Mouse (Mus musculus): ENCODE results near the gene Hip1. TPM values are rescaled to one million over a fixed set of nuclear protein-coding genes. Genes with fewer than 3 reads are reported as not detected.
A peak's percentile ranks its signal among the peaks of the same experiment; 100 is the strongest.

Hip1 gene
- polyA plus RNA-seq, 1 experiment from 2014 or later: 49.0 TPM

GRCm38 (mm10) chr5:135505442-135505841, 39.5 kb downstream of the Hip1 start:
- Histone ChIP-seq H3K4me1 (ENCODE audit: control insufficient read depth, insufficient read depth, low read length) (peaks cover 15% of the 10 kb centered on the region), H3K4me2 (ENCODE audit: low read depth, low read length) (no peak overlapping the region), H3K36me3 (ENCODE audit: control insufficient read depth, insufficient read depth, low read length) (no peaks in the 10 kb centered on the region), H3K4me3 (ENCODE audit: low read depth, low read length) (no peak overlapping the region), H3K9ac (replicated peaks; ENCODE audit: low read depth, low read length) (no peak overlapping the region), H3K27me3 (ENCODE audit: control insufficient read depth, insufficient read depth, low read length) (no peaks in the 10 kb centered on the region), H3K27ac (ENCODE audit: low read depth, low read length) (no peak overlapping the region), H3K9me3 (ENCODE audit: control insufficient read depth, low read length) (no peaks in the 10 kb centered on the region)
- ATAC-seq (ENCODE audit: low read depth): no peak
- 84% methylated on average over 5 of the region's 5 CpGs for WGBS

- H3K27ac ChIP-seq (ENCODE audit: low read depth, low read length): 0 out of 2 replicates have a peak overlapping the region, but pooled peaks have one; percentile 39
- H3K4me1 ChIP-seq (ENCODE audit: control insufficient read depth, insufficient read depth, low read length): peaks cover 11% of the 10 kb centered on the region
- no peaks in the 10 kb centered on the region for H3K27me3 ChIP-seq (ENCODE audit: control insufficient read depth, insufficient read depth, low read length)
- H3K9ac ChIP-seq (replicated peaks; ENCODE audit: low read depth, low read length): no peak overlapping the region
- H3K36me3 ChIP-seq (ENCODE audit: control insufficient read depth, insufficient read depth, low read length): no peaks in the 10 kb centered on the region
- H3K9me3 ChIP-seq (ENCODE audit: control insufficient read depth, low read length): no peaks in the 10 kb centered on the region
- no peak overlapping the region for H3K4me3 ChIP-seq (ENCODE audit: low read depth, low read length)
- 46% methylated on average over 7 of the region's 7 CpGs for WGBS
- H3K4me2 ChIP-seq (ENCODE audit: low read depth, low read length): no peak overlapping the region
- ATAC-seq (ENCODE audit: low read depth): no peak
Measured at GRCm38 (mm10) chr5:135502931-135503330, 42.0 kb downstream of the Hip1 start.

- Histone ChIP-seq H3K4me1 (ENCODE audit: control insufficient read depth, insufficient read depth, low read length) (peaks cover 4% of the 10 kb centered on the region; the same call in 1 of the 2 replicates), H3K27ac (ENCODE audit: low read depth, low read length) (peak overlapping the region; percentile 28; the same call in 1 of the 2 replicates), H3K4me2 (ENCODE audit: low read depth, low read length) (no peak overlapping the region), H3K36me3 (ENCODE audit: control insufficient read depth, insufficient read depth, low read length) (no peaks in the 10 kb centered on the region), H3K9ac (replicated peaks; ENCODE audit: low read depth, low read length) (no peak overlapping the region), H3K27me3 (ENCODE audit: control insufficient read depth, insufficient read depth, low read length) (no peaks in the 10 kb centered on the region), H3K9me3 (ENCODE audit: control insufficient read depth, low read length) (no peaks in the 10 kb centered on the region), H3K4me3 (ENCODE audit: low read depth, low read length) (no peak overlapping the region)
- 56% methylated on average over 8 of the region's 8 CpGs for WGBS
- no peak for ATAC-seq (ENCODE audit: low read depth)
Measured at GRCm38 (mm10) chr5:135502027-135502426, 42.9 kb downstream of the Hip1 start.

GRCm38 (mm10) chr5:135498914-135499313, 46.0 kb downstream of the Hip1 start:
- Histone ChIP-seq H3K4me1 (ENCODE audit: control insufficient read depth, insufficient read depth, low read length) (peaks cover 4% of the 10 kb centered on the region; the same call in 1 of the 2 replicates), H3K27me3 (ENCODE audit: control insufficient read depth, insufficient read depth, low read length) (no peaks in the 10 kb centered on the region), H3K9me3 (ENCODE audit: control insufficient read depth, low read length) (no peaks in the 10 kb centered on the region), H3K4me3 (ENCODE audit: low read depth, low read length) (no peak overlapping the region), H3K27ac (ENCODE audit: low read depth, low read length) (no peak overlapping the region), H3K4me2 (ENCODE audit: low read depth, low read length) (no peak overlapping the region), H3K9ac (replicated peaks; ENCODE audit: low read depth, low read length) (no peak overlapping the region), H3K36me3 (ENCODE audit: control insufficient read depth, insufficient read depth, low read length) (no peaks in the 10 kb centered on the region)
- ATAC-seq (ENCODE audit: low read depth): no peak
- 64% methylated on average over 3 of the region's 3 CpGs for WGBS

GRCm38 (mm10) chr5:135497347-135497955, 47.5 kb downstream of the Hip1 start:
- ATAC-seq (ENCODE audit: low read depth): no peak
- Histone ChIP-seq H3K4me3 (ENCODE audit: low read depth, low read length) (no peak overlapping the region), H3K27ac (ENCODE audit: low read depth, low read length) (no peak overlapping the region), H3K9me3 (ENCODE audit: control insufficient read depth, low read length) (no peaks in the 10 kb centered on the region), H3K36me3 (ENCODE audit: control insufficient read depth, insufficient read depth, low read length) (no peaks in the 10 kb centered on the region), H3K4me1 (ENCODE audit: control insufficient read depth, insufficient read depth, low read length) (peaks cover 4% of the 10 kb centered on the region; the same call in 1 of the 2 replicates), H3K9ac (replicated peaks; ENCODE audit: low read depth, low read length) (no peak overlapping the region), H3K4me2 (ENCODE audit: low read depth, low read length) (no peak overlapping the region), H3K27me3 (ENCODE audit: control insufficient read depth, insufficient read depth, low read length) (no peaks in the 10 kb centered on the region)
- WGBS: 66% methylated on average over 6 of the region's 6 CpGs

GRCm38 (mm10) chr5:135496489-135496888, 48.4 kb downstream of the Hip1 start:
- Histone ChIP-seq H3K27me3 (ENCODE audit: control insufficient read depth, insufficient read depth, low read length) (no peaks in the 10 kb centered on the region), H3K27ac (ENCODE audit: low read depth, low read length) (no peak overlapping the region), H3K4me2 (ENCODE audit: low read depth, low read length) (no peak overlapping the region), H3K9ac (replicated peaks; ENCODE audit: low read depth, low read length) (no peak overlapping the region), H3K36me3 (ENCODE audit: control insufficient read depth, insufficient read depth, low read length) (no peaks in the 10 kb centered on the region), H3K4me3 (ENCODE audit: low read depth, low read length) (no peak overlapping the region), H3K4me1 (ENCODE audit: control insufficient read depth, insufficient read depth, low read length) (peaks cover 2% of the 10 kb centered on the region; the same call in 1 of the 2 replicates), H3K9me3 (ENCODE audit: control insufficient read depth, low read length) (no peaks in the 10 kb centered on the region)
- WGBS: 79% methylated on average over 2 of the region's 2 CpGs
- ATAC-seq (ENCODE audit: low read depth): no peak

GRCm38 (mm10) chr5:135495471-135495870, 49.4 kb downstream of the Hip1 start:
- Histone ChIP-seq H3K27me3 (ENCODE audit: control insufficient read depth, insufficient read depth, low read length) (no peaks in the 10 kb centered on the region), H3K4me3 (ENCODE audit: low read depth, low read length) (no peak overlapping the region), H3K9ac (replicated peaks; ENCODE audit: low read depth, low read length) (no peak overlapping the region), H3K36me3 (ENCODE audit: control insufficient read depth, insufficient read depth, low read length) (no peaks in the 10 kb centered on the region), H3K9me3 (ENCODE audit: control insufficient read depth, low read length) (no peaks in the 10 kb centered on the region), H3K4me1 (ENCODE audit: control insufficient read depth, insufficient read depth, low read length) (no peaks in the 10 kb centered on the region), H3K4me2 (ENCODE audit: low read depth, low read length) (no peak overlapping the region), H3K27ac (ENCODE audit: low read depth, low read length) (no peak overlapping the region)
- ATAC-seq (ENCODE audit: low read depth): no peak
- WGBS: 97% methylated on average over 8 of the region's 8 CpGs

GRCm38 (mm10) chr5:135494183-135494910, 50.6 kb downstream of the Hip1 start:
- H3K4me2 ChIP-seq (ENCODE audit: low read depth, low read length): no peak overlapping the region
- no peak for ATAC-seq (ENCODE audit: low read depth)
- 88% methylated on average over 13 of the region's 13 CpGs for WGBS
- H3K4me3 ChIP-seq (ENCODE audit: low read depth, low read length): no peak overlapping the region
- no peak overlapping the region for H3K9ac ChIP-seq (replicated peaks; ENCODE audit: low read depth, low read length)
- no peaks in the 10 kb centered on the region for H3K9me3 ChIP-seq (ENCODE audit: control insufficient read depth, low read length)
- no peaks in the 10 kb centered on the region for H3K4me1 ChIP-seq (ENCODE audit: control insufficient read depth, insufficient read depth, low read length)
- no peaks in the 10 kb centered on the region for H3K27me3 ChIP-seq (ENCODE audit: control insufficient read depth, insufficient read depth, low read length)
- H3K36me3 ChIP-seq (ENCODE audit: control insufficient read depth, insufficient read depth, low read length): no peaks in the 10 kb centered on the region
- H3K27ac ChIP-seq (ENCODE audit: low read depth, low read length): no peak overlapping the region

- Histone ChIP-seq H3K36me3 (ENCODE audit: control insufficient read depth, insufficient read depth, low read length) (no peaks in the 10 kb centered on the region), H3K9me3 (ENCODE audit: control insufficient read depth, low read length) (no peaks in the 10 kb centered on the region), H3K4me3 (ENCODE audit: low read depth, low read length) (no peak overlapping the region), H3K4me1 (ENCODE audit: control insufficient read depth, insufficient read depth, low read length) (peaks cover 2% of the 10 kb centered on the region; the same call in 1 of the 2 replicates), H3K4me2 (ENCODE audit: low read depth, low read length) (no peak overlapping the region), H3K9ac (replicated peaks; ENCODE audit: low read depth, low read length) (no peak overlapping the region), H3K27me3 (ENCODE audit: control insufficient read depth, insufficient read depth, low read length) (no peaks in the 10 kb centered on the region), H3K27ac (ENCODE audit: low read depth, low read length) (no peak overlapping the region)
- WGBS: 82% methylated on average over 3 of the region's 3 CpGs
- no peak for ATAC-seq (ENCODE audit: low read depth)
Measured at GRCm38 (mm10) chr5:135493095-135493494, 51.8 kb downstream of the Hip1 start.

All from neural tube, embryonic 14.5 days (tissue).